Mouse (Mus musculus): ENCODE measurements around the gene Dagla. TPM values are rescaled to one million over a fixed set of nuclear protein-coding genes. Genes with fewer than 3 reads are reported as not detected.
A peak's percentile ranks its signal among the peaks of the same experiment; 100 is the strongest.

Gene Dagla
- polyA plus RNA-seq, 1 experiment from 2014 or later = 8.4 TPM

DNA sequence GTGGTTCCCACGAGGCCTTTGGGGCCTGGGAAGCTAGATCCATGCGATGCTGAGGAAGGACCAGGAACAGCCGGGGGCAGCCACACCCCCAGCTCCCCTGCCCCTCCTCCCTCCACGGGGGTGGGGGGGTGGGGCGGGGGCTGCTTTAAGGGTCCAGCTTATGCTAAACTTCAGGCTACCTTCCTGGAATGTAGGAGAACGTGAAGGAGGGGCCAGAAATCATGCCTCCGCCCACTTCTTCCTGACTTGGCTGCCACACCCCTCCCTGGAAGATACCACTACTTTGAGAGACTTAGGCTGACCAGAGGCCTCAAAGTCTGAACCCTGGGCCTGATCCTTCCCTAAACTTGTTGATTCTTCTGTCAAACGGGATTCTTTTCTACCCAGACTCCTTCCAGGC is 82.0 kb downstream of the Dagla start:
- no peaks in the 10 kb centered on the region for H3K9me3 ChIP-seq (ENCODE audit: control insufficient read depth, low read length)
- no peak for ATAC-seq
- H3K9ac ChIP-seq (replicated peaks; ENCODE audit: low read depth, low read length) = no peak overlapping the region
- no peaks in the 10 kb centered on the region for H3K27me3 ChIP-seq (replicated peaks; ENCODE audit: control insufficient read depth, insufficient read depth, low read length)
- H3K4me2 ChIP-seq (ENCODE audit: low read length) = no peak overlapping the region
- H3K36me3 ChIP-seq (ENCODE audit: control insufficient read depth, insufficient read depth) = no peaks in the 10 kb centered on the region
- 49% methylated on average over 7 of the region's 8 CpGs for WGBS
- no peak overlapping the region for H3K27ac ChIP-seq (ENCODE audit: low read length)
- no peak overlapping the region for H3K4me3 ChIP-seq (replicated peaks; ENCODE audit: low read length)
- 0 out of 2 replicates have a peak, but pooled peaks cover 3% of the 10 kb centered on the region for H3K4me1 ChIP-seq (replicated peaks; ENCODE audit: control insufficient read depth, insufficient read depth, low read length)

GRCm38 (mm10) chr19:10221585-10221984 is 83.1 kb downstream of the Dagla start:
- H3K9ac ChIP-seq (replicated peaks; ENCODE audit: low read depth, low read length) = no peak overlapping the region
- no peak for ATAC-seq
- no peaks in the 10 kb centered on the region for H3K27me3 ChIP-seq (replicated peaks; ENCODE audit: control insufficient read depth, insufficient read depth, low read length)
- H3K4me1 ChIP-seq (replicated peaks; ENCODE audit: control insufficient read depth, insufficient read depth, low read length) = 0 out of 2 replicates have a peak, but pooled peaks cover 3% of the 10 kb centered on the region
- no peak overlapping the region for H3K27ac ChIP-seq (ENCODE audit: low read length)
- no peak overlapping the region for H3K4me3 ChIP-seq (replicated peaks; ENCODE audit: low read length)
- H3K9me3 ChIP-seq (ENCODE audit: control insufficient read depth, low read length) = no peaks in the 10 kb centered on the region
- WGBS = 71% methylated on average over 4 of the region's 4 CpGs
- H3K4me2 ChIP-seq (ENCODE audit: low read length) = no peak overlapping the region
- no peaks in the 10 kb centered on the region for H3K36me3 ChIP-seq (ENCODE audit: control insufficient read depth, insufficient read depth)

- H3K4me3 ChIP-seq (replicated peaks; ENCODE audit: low read length) = no peak overlapping the region
- H3K9me3 ChIP-seq (ENCODE audit: control insufficient read depth, low read length) = no peaks in the 10 kb centered on the region
- no peak overlapping the region for H3K27ac ChIP-seq (ENCODE audit: low read length)
- no peaks in the 10 kb centered on the region for H3K36me3 ChIP-seq (ENCODE audit: control insufficient read depth, insufficient read depth)
- H3K4me1 ChIP-seq (replicated peaks; ENCODE audit: control insufficient read depth, insufficient read depth, low read length) = no peaks in the 10 kb centered on the region
- no peak overlapping the region for H3K9ac ChIP-seq (replicated peaks; ENCODE audit: low read depth, low read length)
- H3K27me3 ChIP-seq (replicated peaks; ENCODE audit: control insufficient read depth, insufficient read depth, low read length) = no peaks in the 10 kb centered on the region
- 81% methylated on average over 6 of the region's 6 CpGs for WGBS
- ATAC-seq = no peak
- H3K4me2 ChIP-seq (ENCODE audit: low read length) = no peak overlapping the region
These were observed 85.1 kb downstream of the Dagla start for GRCm38 (mm10) chr19:10219593-10219992.

- WGBS = 43% methylated on average over 3 of the region's 3 CpGs
- Histone ChIP-seq H3K27ac (ENCODE audit: low read length) (no peak overlapping the region), H3K36me3 (ENCODE audit: control insufficient read depth, insufficient read depth) (no peaks in the 10 kb centered on the region), H3K27me3 (replicated peaks; ENCODE audit: control insufficient read depth, insufficient read depth, low read length) (no peaks in the 10 kb centered on the region), H3K4me1 (replicated peaks; ENCODE audit: control insufficient read depth, insufficient read depth, low read length) (no peaks in the 10 kb centered on the region), H3K4me2 (ENCODE audit: low read length) (no peak overlapping the region), H3K9ac (replicated peaks; ENCODE audit: low read depth, low read length) (no peak overlapping the region), H3K4me3 (replicated peaks; ENCODE audit: low read length) (no peak overlapping the region), H3K9me3 (ENCODE audit: control insufficient read depth, low read length) (no peaks in the 10 kb centered on the region)
- no peak for ATAC-seq
These were observed 85.6 kb downstream of the Dagla start for GRCm38 (mm10) chr19:10219108-10219507.

DNA sequence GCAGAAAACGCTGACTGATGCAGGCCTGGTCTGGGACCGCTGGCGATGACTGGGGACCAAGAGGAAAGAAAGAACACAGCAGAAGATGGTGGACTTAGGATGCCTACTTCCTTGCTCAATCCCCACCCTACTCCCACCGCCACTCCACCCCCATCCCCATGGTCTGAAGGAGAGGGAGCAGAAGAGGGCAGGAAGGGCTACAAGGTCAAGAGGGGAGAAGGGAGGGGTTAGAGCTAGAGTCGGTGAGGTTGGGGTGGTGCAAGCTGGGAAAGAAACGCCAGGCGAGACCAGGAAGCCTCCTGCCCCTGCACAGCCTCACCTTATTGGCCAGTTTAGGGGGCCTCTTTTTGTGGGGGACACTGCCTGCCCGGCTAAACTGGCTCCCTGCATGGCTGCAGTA is 88.6 kb downstream of the Dagla start:
- Histone ChIP-seq H3K9ac (replicated peaks; ENCODE audit: low read depth, low read length) (no peak overlapping the region), H3K4me1 (replicated peaks; ENCODE audit: control insufficient read depth, insufficient read depth, low read length) (no peaks in the 10 kb centered on the region), H3K27ac (ENCODE audit: low read length) (no peak overlapping the region), H3K9me3 (ENCODE audit: control insufficient read depth, low read length) (no peaks in the 10 kb centered on the region), H3K4me2 (ENCODE audit: low read length) (no peak overlapping the region), H3K4me3 (replicated peaks; ENCODE audit: low read length) (no peak overlapping the region), H3K36me3 (ENCODE audit: control insufficient read depth, insufficient read depth) (no peaks in the 10 kb centered on the region), H3K27me3 (replicated peaks; ENCODE audit: control insufficient read depth, insufficient read depth, low read length) (no peaks in the 10 kb centered on the region)
- no peak for ATAC-seq
- WGBS = 81% methylated on average over 8 of the region's 8 CpGs

DNA sequence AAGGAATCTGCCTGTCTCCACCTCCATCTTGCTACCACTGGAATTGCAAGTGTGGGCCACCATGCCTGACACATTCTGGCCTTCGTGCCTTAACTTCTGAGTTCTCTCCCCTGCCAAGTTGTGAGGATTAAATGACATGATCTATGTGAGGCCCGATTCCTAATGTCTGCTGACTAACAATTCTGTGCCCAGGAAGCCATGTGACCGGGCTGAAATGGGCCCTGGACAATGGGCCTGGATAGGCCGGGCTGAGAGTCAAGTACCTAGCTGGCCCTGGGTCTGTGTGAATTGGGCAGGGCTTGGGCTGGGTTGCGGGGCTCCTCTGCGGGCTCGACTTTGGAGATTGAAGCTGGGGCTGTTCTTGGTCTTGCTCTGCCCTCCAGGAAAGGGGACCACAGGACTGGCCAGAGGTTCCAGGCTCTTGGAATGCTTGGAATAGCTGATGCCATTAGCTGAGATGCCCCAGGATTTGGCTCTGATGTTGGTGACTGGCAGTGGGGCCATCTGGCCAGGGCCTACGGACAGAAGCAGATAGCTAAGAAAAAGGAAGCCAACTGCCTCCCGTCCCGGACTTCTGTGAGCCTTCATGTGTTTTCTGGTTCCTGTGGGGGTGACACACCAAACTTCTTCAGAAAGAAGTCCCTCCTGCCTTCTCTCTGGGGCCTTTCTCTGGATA is 90.7 kb downstream of the Dagla start:
- H3K4me2 ChIP-seq (ENCODE audit: low read length) = no peak overlapping the region
- no peaks in the 10 kb centered on the region for H3K9me3 ChIP-seq (ENCODE audit: control insufficient read depth, low read length)
- H3K27ac ChIP-seq (ENCODE audit: low read length) = no peak overlapping the region
- no peaks in the 10 kb centered on the region for H3K27me3 ChIP-seq (replicated peaks; ENCODE audit: control insufficient read depth, insufficient read depth, low read length)
- no peaks in the 10 kb centered on the region for H3K36me3 ChIP-seq (ENCODE audit: control insufficient read depth, insufficient read depth)
- H3K9ac ChIP-seq (replicated peaks; ENCODE audit: low read depth, low read length) = no peak overlapping the region
- WGBS = 90% methylated on average over 10 of the region's 10 CpGs
- H3K4me1 ChIP-seq (replicated peaks; ENCODE audit: control insufficient read depth, insufficient read depth, low read length) = no peaks in the 10 kb centered on the region
- ATAC-seq = no peak
- H3K4me3 ChIP-seq (replicated peaks; ENCODE audit: low read length) = no peak overlapping the region

DNA sequence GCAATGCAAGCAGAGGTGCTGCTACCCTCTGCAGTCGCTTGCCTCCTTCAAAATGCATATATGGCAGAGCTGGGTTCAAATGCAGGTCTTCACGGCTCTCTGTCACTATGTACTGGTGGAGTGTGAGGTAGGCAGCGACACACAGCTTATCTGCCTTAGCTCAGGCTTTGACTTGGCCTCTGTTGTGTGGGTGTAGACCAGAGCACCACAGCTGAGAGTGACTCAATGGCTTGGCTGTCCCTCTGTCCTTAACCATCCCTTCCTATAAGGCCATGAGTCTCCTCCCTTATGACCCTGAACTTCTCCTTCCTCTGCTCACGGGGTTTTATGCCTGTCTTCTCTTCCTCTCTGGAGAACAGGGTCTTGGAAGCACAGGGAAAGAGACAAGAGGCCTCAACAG is 93.8 kb downstream of the Dagla start:
- Histone ChIP-seq H3K4me3 (replicated peaks; ENCODE audit: low read length) (no peak overlapping the region), H3K27ac (ENCODE audit: low read length) (no peak overlapping the region), H3K9me3 (ENCODE audit: control insufficient read depth, low read length) (no peaks in the 10 kb centered on the region), H3K4me1 (replicated peaks; ENCODE audit: control insufficient read depth, insufficient read depth, low read length) (no peaks in the 10 kb centered on the region), H3K9ac (replicated peaks; ENCODE audit: low read depth, low read length) (no peak overlapping the region), H3K4me2 (ENCODE audit: low read length) (no peak overlapping the region), H3K27me3 (replicated peaks; ENCODE audit: control insufficient read depth, insufficient read depth, low read length) (no peaks in the 10 kb centered on the region), H3K36me3 (ENCODE audit: control insufficient read depth, insufficient read depth) (peaks cover 4% of the 10 kb centered on the region; the same call in 1 of the 2 replicates)
- no peak for ATAC-seq
- WGBS = 89% methylated on average over 4 of the region's 4 CpGs

DNA sequence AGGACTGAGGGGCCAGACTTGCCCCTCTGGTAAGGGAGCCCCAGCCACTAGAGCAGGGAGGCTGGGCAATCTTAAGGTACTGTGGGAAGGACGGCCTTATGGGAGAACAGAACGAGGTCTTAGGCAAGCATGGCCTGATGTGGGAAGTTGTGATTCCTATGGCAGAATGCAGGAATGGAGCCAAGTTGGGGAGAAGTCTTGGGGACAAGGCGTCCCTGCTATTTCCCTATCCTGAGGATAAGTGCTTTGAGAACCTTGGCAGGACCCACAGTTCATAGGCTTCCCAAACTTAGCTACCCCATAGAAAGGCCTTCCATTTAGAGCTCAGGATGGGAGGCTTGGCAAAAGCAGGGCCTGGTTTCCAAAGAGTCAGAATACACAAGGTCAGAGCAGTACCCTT is 95.8 kb downstream of the Dagla start:
- no peak for ATAC-seq
- no peak overlapping the region for H3K4me2 ChIP-seq (ENCODE audit: low read length)
- H3K4me3 ChIP-seq (replicated peaks; ENCODE audit: low read length) = no peak overlapping the region
- H3K9me3 ChIP-seq (ENCODE audit: control insufficient read depth, low read length) = no peaks in the 10 kb centered on the region
- peaks cover 4% of the 10 kb centered on the region; the same call in 1 of the 2 replicates for H3K36me3 ChIP-seq (ENCODE audit: control insufficient read depth, insufficient read depth)
- no peaks in the 10 kb centered on the region for H3K27me3 ChIP-seq (replicated peaks; ENCODE audit: control insufficient read depth, insufficient read depth, low read length)
- no peak overlapping the region for H3K27ac ChIP-seq (ENCODE audit: low read length)
- no peak overlapping the region for H3K9ac ChIP-seq (replicated peaks; ENCODE audit: low read depth, low read length)
- H3K4me1 ChIP-seq (replicated peaks; ENCODE audit: control insufficient read depth, insufficient read depth, low read length) = peaks cover 11% of the 10 kb centered on the region
- WGBS = 87% methylated on average over 3 of the region's 3 CpGs

- peak overlapping the region; percentile 56 for H3K4me3 ChIP-seq (replicated peaks; ENCODE audit: low read length)
- no peak overlapping the region for H3K9ac ChIP-seq (replicated peaks; ENCODE audit: low read depth, low read length)
- H3K27me3 ChIP-seq (replicated peaks; ENCODE audit: control insufficient read depth, insufficient read depth, low read length) = no peaks in the 10 kb centered on the region
- WGBS = 68% methylated on average over 6 of the region's 6 CpGs
- H3K9me3 ChIP-seq (ENCODE audit: control insufficient read depth, low read length) = no peaks in the 10 kb centered on the region
- no peak overlapping the region for H3K27ac ChIP-seq (ENCODE audit: low read length)
- ATAC-seq = no peak
- peak overlapping the region; percentile 90 for H3K4me2 ChIP-seq (ENCODE audit: low read length)
- peaks cover 20% of the 10 kb centered on the region for H3K4me1 ChIP-seq (replicated peaks; ENCODE audit: control insufficient read depth, insufficient read depth, low read length)
- H3K36me3 ChIP-seq (ENCODE audit: control insufficient read depth, insufficient read depth) = peaks cover 8% of the 10 kb centered on the region
These were observed 99.6 kb downstream of the Dagla start for GRCm38 (mm10) chr19:10205051-10205450.

GRCm38 (mm10) chr19:10204616-10205001 is 100.1 kb downstream of the Dagla start:
- Histone ChIP-seq H3K4me1 (replicated peaks; ENCODE audit: control insufficient read depth, insufficient read depth, low read length) (peaks cover 20% of the 10 kb centered on the region), H3K27ac (ENCODE audit: low read length) (no peak overlapping the region), H3K9me3 (ENCODE audit: control insufficient read depth, low read length) (no peaks in the 10 kb centered on the region), H3K9ac (replicated peaks; ENCODE audit: low read depth, low read length) (peak overlapping the region; percentile 91), H3K27me3 (replicated peaks; ENCODE audit: control insufficient read depth, insufficient read depth, low read length) (no peaks in the 10 kb centered on the region), H3K4me2 (ENCODE audit: low read length) (peak overlapping the region; percentile 90), H3K36me3 (ENCODE audit: control insufficient read depth, insufficient read depth) (peaks cover 11% of the 10 kb centered on the region), H3K4me3 (replicated peaks; ENCODE audit: low read length) (peak overlapping the region; percentile 56)
- ATAC-seq = no peak
- under 1% methylated on average over 5 of the region's 5 CpGs for WGBS
